Mouse (Mus musculus): ENCODE measurements at regions not wholly inside any gene's neighbourhood (a gene's known extent, or its start where the extent isn't known, plus 50 kb on each side); places are given as distances from the start of the nearest gene placed in this dataset.

- ATAC-seq (ENCODE audit: low TSS enrichment) = peak; percentile 98
Observed at GRCm38 (mm10) chr11:39794183-39794652, 900.8 kb downstream of the Mat2b start.

- no peak for ATAC-seq (ENCODE audit: low TSS enrichment)
Observed at GRCm38 (mm10) chr11:39792112-39792511, 902.9 kb downstream of the Mat2b start.
